Mouse (Mus musculus) liver, postnatal 0 days (tissue): Measurements from ENCODE around the gene Hikeshi. TPM values are rescaled to one million over a fixed set of nuclear protein-coding genes. Genes with fewer than 3 reads are reported as not detected.

Source experiments
- ATAC-seq: fragments of 200-750 bp; cut with Nextera tagmentation; 2 replicates; pipeline ENCODE4 v1.8.0; 2017; ENCODE audit warnings: mild to moderate bottlenecking, moderate library complexity
- DNase-seq: peaks from one replicate; pipeline ENCODE4 v3.0.0-alpha.2; 2016
- H3K27ac ChIP-seq: fragments of 300-500 bp; sonication (generic); 2 replicates; pipeline ENCODE4 v1.5.1; 2014; ENCODE audit warnings: antibody characterized with exemption, moderate library complexity, mild to moderate bottlenecking, low read depth
- H3K27me3 ChIP-seq: fragments of 300-500 bp; sonication (generic); 2 replicates; pipeline ENCODE4 v1.6.1; 2014; ENCODE audit warnings: low read length, control low read depth, mixed read lengths; ENCODE audit not compliant: insufficient read depth
- H3K36me3 ChIP-seq: fragments of 300-500 bp; sonication (generic); replicated peaks from 2 replicates; pipeline ENCODE4 v1.6.1; 2014; ENCODE audit warnings: mild to moderate bottlenecking, control low read depth, low read length, moderate library complexity, mixed read lengths; ENCODE audit not compliant: insufficient read depth
- H3K4me1 ChIP-seq: fragments of 300-500 bp; sonication (generic); 2 replicates; pipeline ENCODE4 v1.6.1; 2014; ENCODE audit warnings: antibody characterized with exemption, mild to moderate bottlenecking, control low read depth; ENCODE audit not compliant: insufficient read depth
- H3K4me2 ChIP-seq: fragments of 300-500 bp; sonication (generic); 2 replicates; pipeline ENCODE4 v1.6.1; 2014; ENCODE audit warnings: low read depth, mild to moderate bottlenecking, low read length, moderate library complexity, mixed read lengths
- H3K4me3 ChIP-seq: fragments of 300-500 bp; sonication (generic); 2 replicates; pipeline ENCODE4 v1.5.1; 2014; ENCODE audit warnings: low read depth, low read length
- H3K9ac ChIP-seq: fragments of 300-500 bp; sonication (generic); replicated peaks from 2 replicates; pipeline ENCODE4 v1.6.1; 2014; ENCODE audit warnings: mild to moderate bottlenecking, moderate library complexity
- H3K9me3 ChIP-seq: fragments of 300-500 bp; sonication (generic); 2 replicates; pipeline ENCODE4 v1.6.1; 2016; ENCODE audit warnings: mild to moderate bottlenecking, control low read depth, low read length, mixed read lengths
- CTCF ChIP-seq: sonication (generic); IDR thresholded peaks from 2 replicates; pipeline ENCODE4 v1.5.1; 2016; ENCODE audit warnings: antibody characterized with exemption, low read depth
- EP300 ChIP-seq: IDR thresholded peaks from 2 replicates; pipeline ENCODE4 v1.6.1; 2016; ENCODE audit warnings: antibody characterized with exemption, low read depth, mild to moderate bottlenecking
- WGBS: fragments of 180-500 bp; shearing (Covaris S2); extraction: QIAGEN DNeasy Blood & Tissue Kit; methylation state at CpG from one replicate; pipeline ENCODE4 v1.1.7; 2014; ENCODE audit not compliant: insufficient replicate concordance; 5-methylcytosine and 5-hydroxymethylcytosine counted together
- polyA plus RNA-seq: library from polyadenylated mRNA; unstranded; fragments of >200 nt; fragmentation: Nextera tagmentation; extraction: Ambion mirVana; gene quantifications from 2 replicates; pipeline ENCODE4 v1.2.1, GENCODE M21; 2015

The Hikeshi gene
- polyA plus RNA-seq, 1 experiment from 2014 or later = 41.3 TPM

DNA sequence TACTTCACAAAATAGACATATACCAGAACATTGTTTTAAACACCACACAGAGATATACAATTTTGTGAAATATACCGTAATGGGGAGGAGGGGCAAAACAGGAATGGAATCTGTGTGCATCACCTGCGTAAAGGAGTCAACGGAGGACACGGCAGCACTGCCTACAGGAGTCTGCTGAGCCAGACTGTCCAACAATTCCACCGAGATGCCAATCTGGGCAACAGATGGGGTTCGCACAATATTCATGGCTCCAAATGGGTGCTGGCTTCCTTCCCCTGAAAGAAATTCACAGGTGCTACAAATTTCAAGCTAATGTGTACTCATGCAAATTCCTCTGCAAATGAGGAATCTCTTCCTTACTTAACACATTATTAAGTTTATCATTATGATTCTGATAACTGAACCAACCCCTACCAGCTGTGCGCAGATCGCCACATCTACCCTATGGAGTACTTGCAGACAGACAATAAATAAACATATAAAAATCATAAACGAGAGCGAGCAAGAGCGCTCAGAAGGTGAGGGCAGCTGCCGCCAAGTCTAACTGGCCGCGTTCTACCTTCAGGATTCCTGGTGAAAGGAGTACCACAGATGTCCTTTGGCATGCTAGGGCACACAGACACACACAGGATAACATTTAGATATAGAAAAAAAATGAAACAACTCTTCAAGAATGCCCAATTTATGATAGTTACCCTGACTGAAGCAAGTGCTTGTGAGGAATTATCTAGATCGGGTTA is 17.4 kb downstream of the Hikeshi start:
- Histone ChIP-seq H3K4me3 (no peak overlapping the region), H3K27ac (no peak overlapping the region), H3K27me3 (no peaks in the 10 kb centered on the region), H3K9me3 (no peaks in the 10 kb centered on the region), H3K36me3 (peaks cover 8% of the 10 kb centered on the region; the same call in 1 of the 2 replicates), H3K4me2 (no peak overlapping the region), H3K9ac (no peak overlapping the region), H3K4me1 (no peaks in the 10 kb centered on the region)
- TF ChIP-seq CTCF = no peak
- TF ChIP-seq EP300 = no peak
- DNase-seq = no peak
- 92% methylated on average over 15 of the region's 15 CpGs for WGBS
- ATAC-seq = no peak

DNA sequence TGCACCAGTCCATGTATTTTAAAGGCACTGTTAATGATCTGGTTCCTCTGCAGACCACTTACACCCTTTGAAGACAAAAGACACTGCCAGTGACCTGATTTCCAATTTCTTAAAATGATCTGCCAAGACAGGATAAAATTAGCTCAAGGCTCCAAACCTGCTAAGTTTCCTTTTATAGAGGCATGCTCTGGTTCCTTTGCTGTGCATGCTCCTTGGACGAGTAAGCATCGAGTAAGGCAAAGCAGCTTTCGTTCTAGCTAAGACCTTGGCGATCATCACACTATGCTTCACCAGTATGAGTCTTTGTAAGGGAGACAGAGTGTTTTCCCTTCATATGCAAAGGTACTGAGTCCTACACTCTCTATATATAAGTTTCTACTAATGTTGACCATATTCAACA is 23.2 kb downstream of the Hikeshi start:
- DNase-seq (no peak), ATAC-seq (no peak)
- Histone ChIP-seq H3K9ac (no peak overlapping the region), H3K27ac (no peak overlapping the region), H3K4me1 (no peaks in the 10 kb centered on the region), H3K27me3 (no peaks in the 10 kb centered on the region), H3K4me2 (no peak overlapping the region), H3K36me3 (peaks cover 9% of the 10 kb centered on the region; the same call in 1 of the 2 replicates), H3K9me3 (no peaks in the 10 kb centered on the region), H3K4me3 (no peak overlapping the region)
- 94% methylated on average over 4 of the region's 4 CpGs for WGBS
- TF ChIP-seq CTCF (no peak), EP300 (no peak)

DNA sequence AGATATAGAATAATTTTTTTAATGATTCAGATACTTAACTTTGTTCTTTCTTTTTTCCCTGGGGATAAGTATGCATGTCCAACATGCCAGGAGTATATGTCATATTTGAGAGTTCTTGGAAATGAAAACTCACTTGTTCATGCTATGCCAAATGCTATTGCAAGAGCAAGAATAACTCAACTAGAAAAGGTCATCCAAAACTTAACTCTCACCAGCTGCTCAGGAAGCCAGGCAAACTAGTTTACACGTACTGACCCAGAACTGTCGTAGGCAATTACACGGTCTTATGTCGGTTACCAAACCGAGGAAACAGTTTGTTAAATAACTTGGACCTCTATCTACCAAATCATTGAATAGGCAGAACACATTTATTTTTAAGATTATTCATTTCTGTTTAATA is 24.3 kb downstream of the Hikeshi start:
- TF ChIP-seq CTCF = no peak
- 95% methylated on average over 5 of the region's 5 CpGs for WGBS
- H3K27me3 ChIP-seq = no peaks in the 10 kb centered on the region
- H3K4me3 ChIP-seq = no peak overlapping the region
- ATAC-seq (no peak), DNase-seq (no peak)
- H3K36me3 ChIP-seq = peaks cover 9% of the 10 kb centered on the region; the same call in 1 of the 2 replicates
- H3K4me2 ChIP-seq = no peak overlapping the region
- no peak overlapping the region for H3K9ac ChIP-seq
- H3K27ac ChIP-seq = no peak overlapping the region
- no peaks in the 10 kb centered on the region for H3K9me3 ChIP-seq
- H3K4me1 ChIP-seq = no peaks in the 10 kb centered on the region

DNA sequence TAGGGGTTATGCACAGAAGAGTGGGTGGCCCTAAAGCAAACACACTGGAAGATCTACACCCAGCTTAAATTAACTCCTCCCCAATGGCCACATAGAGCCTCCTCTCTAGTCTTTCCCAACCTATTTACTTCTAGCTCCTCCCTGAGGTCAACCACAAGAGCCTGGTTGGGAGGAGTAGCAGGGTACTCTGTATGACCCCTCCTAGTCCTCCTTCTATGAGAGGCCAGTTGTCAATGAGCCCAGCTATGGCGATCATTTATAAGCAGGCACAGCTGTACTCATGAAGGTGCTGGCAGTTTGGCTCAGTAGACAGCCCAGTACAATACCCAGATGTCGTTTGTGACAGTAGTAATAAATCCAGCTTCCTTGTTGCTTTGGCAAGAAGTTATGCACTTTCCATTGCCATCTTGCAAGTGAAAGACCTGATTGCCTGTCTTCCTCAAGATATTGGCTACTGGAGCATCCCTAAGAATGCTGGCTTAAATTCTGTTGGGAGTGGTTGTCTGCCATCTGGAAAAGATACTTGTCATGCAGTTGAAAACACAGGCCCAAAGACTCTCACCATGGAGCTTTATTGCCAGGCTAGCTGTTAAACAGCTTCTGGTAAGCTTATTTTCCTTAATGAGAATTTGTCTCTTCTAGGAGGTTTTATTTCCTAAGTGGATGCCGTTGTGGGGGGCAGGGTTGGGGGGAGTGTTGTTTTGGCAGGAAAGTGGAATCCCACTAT is 27.4 kb downstream of the Hikeshi start:
- Histone ChIP-seq H3K27me3 (no peaks in the 10 kb centered on the region), H3K4me1 (no peaks in the 10 kb centered on the region), H3K27ac (no peak overlapping the region), H3K9ac (no peak overlapping the region), H3K4me2 (no peak overlapping the region), H3K9me3 (no peaks in the 10 kb centered on the region), H3K36me3 (peaks cover 4% of the 10 kb centered on the region; the same call in 1 of the 2 replicates), H3K4me3 (no peak overlapping the region)
- no peak for TF ChIP-seq CTCF
- TF ChIP-seq EP300 = no peak
- DNase-seq (no peak), ATAC-seq (no peak)
- WGBS = 82% methylated on average over 3 of the region's 3 CpGs

DNA sequence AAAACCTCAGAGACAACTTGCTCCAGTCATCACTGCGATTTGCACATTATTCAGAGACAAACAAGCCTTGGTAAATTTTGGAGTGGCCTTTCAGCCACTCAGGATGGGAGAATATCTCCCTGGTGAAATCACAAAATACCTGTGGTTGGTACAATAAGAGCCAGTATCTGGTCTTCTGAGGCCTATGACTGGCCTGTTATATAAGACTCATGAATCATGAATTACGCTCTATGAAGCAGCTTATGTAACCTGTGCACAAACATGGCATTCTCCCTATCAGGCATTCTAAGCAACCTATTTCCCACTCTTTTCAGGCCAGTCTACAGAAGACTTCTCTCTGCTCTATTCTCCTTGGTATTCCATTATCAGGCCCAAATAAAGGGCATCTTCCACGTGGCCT is 28.6 kb downstream of the Hikeshi start:
- TF ChIP-seq EP300 (no peak), CTCF (no peak)
- 80% methylated on average over 3 of the region's 3 CpGs for WGBS

DNA sequence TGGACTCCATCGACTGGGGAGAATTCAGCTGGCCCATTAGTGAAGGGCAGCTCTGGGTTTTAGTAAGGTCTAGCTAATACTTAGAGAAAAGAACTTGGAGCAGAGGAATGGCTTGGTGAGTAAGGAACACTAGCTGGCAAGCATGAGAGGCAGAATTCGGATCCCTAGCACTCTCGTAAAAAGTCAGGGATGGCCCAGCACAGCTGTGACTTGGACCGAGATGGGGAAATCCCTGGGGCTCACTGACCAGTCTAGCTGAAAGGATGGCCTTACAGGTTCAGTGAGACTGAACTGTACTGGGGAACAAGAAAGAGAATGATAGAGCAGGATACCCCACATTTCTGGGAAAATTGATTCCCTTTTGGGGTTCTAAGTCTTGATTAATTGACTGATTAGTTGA is 31.3 kb downstream of the Hikeshi start:
- Histone ChIP-seq H3K4me3 (no peak overlapping the region), H3K27me3 (no peaks in the 10 kb centered on the region), H3K4me2 (no peak overlapping the region), H3K27ac (no peak overlapping the region), H3K9me3 (no peaks in the 10 kb centered on the region), H3K36me3 (no peaks in the 10 kb centered on the region), H3K9ac (no peak overlapping the region), H3K4me1 (no peaks in the 10 kb centered on the region)
- WGBS = 69% methylated on average over 4 of the region's 4 CpGs
- TF ChIP-seq CTCF (no peak), EP300 (no peak)
- ATAC-seq (no peak; the same call in 1 of the 2 replicates), DNase-seq (no peak)

More for the DNA sequence above, 28.6 kb downstream of the Hikeshi start:
- ATAC-seq (no peak), DNase-seq (no peak)
- Histone ChIP-seq H3K4me2 (no peak overlapping the region), H3K27ac (no peak overlapping the region), H3K36me3 (peaks cover 4% of the 10 kb centered on the region; the same call in 1 of the 2 replicates), H3K4me1 (no peaks in the 10 kb centered on the region), H3K9ac (no peak overlapping the region), H3K27me3 (no peaks in the 10 kb centered on the region), H3K9me3 (no peaks in the 10 kb centered on the region), H3K4me3 (no peak overlapping the region)
